Mouse (Mus musculus) lung, adult 18-20 months (tissue): ENCODE results near the gene Tgfbr3.

Experiments used
- DNase-seq, 2 experiments: peaks; one replicate each; pipeline ENCODE4 v3.0.0; 2022; ENCODE audit warnings: mixed read lengths in 2 of 2

Tgfbr3 gene

GRCm38 (mm10) chr5:107167373-107167772 is 122.1 kb downstream of the Tgfbr3 start:
- DNase-seq = no peak

- peak; percentile 67 to 85 for DNase-seq
These were observed 122.6 kb downstream of the Tgfbr3 start for GRCm38 (mm10) chr5:107166659-107167370.

GRCm38 (mm10) chr5:107165734-107166133 is 123.7 kb downstream of the Tgfbr3 start:
- no peak for DNase-seq

GRCm38 (mm10) chr5:107165271-107165670 is 124.2 kb downstream of the Tgfbr3 start:
- DNase-seq = no peak

- DNase-seq = no peak
These were observed 124.6 kb downstream of the Tgfbr3 start for GRCm38 (mm10) chr5:107164856-107165255.

GRCm38 (mm10) chr5:107164146-107164545 is 125.3 kb downstream of the Tgfbr3 start:
- DNase-seq = no peak

DNA sequence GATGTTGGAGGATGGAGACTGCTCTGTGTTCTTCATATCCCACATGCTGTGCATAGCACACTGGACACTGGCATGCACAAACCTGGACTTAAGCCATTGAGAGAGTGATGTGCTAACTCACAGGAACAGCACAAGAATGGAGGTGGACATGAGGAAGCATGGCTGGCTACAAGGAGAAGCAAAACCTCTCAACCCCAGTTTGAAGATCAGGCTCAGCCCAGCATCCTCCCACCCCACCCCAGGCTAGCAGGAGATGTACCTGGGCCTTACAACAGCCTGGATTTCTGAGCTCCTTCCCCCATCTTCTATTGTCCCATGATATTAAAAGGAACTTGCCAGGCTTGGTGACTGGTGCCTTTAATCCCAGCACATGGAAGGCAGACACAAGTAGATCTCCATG is 126.1 kb downstream of the Tgfbr3 start:
- no peak for DNase-seq

DNA sequence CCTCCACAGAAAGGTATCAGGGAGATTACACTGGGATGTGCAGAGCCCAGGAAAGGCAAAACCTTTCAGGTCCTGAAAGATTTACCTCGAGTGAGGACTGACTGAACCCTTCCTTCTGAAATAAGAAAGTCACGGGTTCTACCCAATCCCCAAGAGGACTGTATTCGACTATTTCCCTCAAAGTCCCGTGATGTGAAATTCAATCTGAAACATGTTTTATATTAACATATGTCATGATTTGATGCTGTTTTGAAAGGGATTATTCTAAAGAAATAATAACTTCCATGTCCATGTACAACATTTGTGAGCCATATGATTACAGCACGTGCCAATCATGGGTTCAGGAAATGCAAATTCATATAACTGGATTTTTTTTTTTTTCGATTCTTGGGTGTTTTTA is 126.6 kb downstream of the Tgfbr3 start:
- no peak for DNase-seq

DNA sequence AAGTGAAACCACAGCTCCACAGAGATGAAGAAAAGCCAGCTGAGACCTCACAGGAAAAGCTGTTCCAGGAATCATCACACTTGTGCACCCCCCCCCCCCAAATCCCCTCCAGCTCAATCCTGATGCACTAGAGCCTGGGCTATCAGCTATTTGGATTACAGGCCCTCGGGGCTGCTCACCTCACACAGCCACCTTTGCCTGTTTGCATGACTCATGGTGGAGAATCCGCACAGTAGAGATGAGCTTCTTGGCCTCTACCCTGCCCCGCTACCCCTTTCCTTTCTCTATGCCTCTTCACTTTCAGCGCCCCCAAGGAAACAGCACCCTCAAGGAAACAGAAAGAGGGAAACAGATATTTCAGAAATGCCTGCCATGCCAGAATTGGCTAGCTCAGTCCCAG is 127.1 kb downstream of the Tgfbr3 start:
- DNase-seq = no peak

DNA sequence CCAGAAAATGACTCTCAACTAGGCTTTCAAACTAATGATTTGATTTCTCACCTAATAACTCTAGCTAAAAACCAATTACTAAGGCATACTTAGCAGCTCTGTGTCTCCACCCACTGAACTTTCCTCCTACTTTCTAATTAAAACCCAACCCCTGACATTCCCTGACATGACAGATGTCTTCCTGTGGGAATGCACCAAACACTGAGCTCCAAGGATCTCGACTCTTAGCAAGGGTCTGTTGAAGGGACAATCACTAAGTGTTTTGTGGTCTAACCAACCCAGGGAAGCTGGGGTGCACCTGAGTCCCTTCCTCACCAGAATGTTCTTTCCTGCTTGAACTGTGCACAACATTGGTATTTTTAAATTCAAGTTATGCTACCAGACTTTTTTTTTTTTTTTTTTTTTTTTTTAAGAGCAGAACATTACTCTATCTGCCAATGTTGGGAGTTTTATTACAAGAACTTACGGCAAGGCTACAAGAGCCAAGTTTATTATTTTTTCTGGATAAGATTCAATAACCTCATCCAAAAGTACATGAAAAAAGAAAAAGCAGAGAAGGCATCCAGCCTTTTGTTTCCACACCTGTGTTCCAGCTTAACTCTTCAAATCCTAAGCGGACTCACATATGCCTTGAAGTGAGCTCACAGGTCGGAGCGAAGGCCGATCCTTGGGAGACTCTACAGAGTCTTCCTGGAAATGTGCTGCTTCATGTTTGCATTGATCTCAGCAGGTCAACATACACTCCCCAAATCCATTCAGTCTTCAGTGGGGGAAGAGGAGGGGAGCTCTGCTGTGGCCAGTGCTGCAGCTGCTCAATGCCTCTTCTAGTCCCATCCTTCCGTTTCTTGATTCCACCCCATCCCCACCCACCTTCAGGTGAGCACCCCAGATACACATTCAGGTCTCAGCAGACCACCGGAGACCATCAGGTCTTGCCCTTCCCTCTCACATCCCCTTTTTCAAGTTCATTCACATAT is 129.2 kb downstream of the Tgfbr3 start:
- no peak for DNase-seq

DNA sequence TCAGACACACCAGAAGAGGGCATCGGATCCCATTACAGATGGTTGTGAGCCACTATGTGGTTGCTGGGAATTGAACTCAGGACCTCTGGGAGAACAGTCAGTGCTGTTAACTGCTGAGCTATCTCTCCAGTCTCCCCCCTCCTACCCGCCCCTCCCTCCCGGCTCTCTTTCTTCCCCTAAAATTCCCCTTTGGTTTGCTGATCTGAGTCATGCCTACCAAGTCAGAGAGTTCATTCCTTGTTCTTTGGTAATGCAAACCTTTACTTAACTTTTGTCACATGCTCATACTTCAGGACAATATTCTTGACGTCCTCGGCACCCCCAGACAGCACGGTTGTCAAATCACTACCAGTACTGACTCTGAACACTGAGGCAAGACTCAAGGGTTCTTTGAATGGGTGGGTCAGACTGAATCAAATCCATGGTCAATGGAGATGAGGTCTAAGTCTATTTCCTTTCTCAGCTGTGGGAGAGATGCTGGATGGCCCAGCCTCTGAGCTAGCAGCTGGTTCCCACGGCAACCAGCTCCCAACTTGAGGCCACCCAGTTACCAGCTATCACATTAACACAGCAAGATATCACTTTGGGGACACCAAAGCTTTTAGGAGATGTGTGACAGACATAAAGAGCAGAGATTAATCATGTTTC is 130.8 kb downstream of the Tgfbr3 start:
- no peak for DNase-seq

DNA sequence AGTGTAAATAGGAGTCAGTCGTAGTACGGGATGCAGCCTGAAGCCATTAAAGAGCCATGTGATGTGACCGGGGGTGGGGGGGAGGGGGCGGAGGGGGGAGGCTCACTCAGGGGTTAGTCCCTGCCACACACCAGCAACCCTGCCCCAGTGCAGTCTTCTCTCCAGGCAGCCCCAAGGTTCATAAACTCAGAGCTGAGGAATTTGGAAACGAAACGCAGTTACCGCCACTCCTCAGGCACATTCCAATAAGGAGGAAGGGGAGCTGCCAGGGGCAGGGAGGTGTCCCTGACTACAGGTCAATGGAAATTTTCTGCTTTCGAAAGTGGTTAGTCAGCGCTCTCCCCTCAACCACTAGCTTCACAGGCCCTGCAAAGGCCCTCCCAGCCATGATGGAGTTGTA is 132.0 kb downstream of the Tgfbr3 start:
- peak in 1 of 2 experiments; percentile 39 for DNase-seq

- DNase-seq = no peak
These were observed 133.3 kb downstream of the Tgfbr3 start for GRCm38 (mm10) chr5:107156096-107156495.

GRCm38 (mm10) chr5:107152989-107153388 is 136.4 kb downstream of the Tgfbr3 start:
- no peak for DNase-seq

- DNase-seq = no peak
These were observed 138.1 kb downstream of the Tgfbr3 start for GRCm38 (mm10) chr5:107151320-107151719.

- DNase-seq = peak in 1 of 2 experiments; percentile 21
These were observed 138.7 kb downstream of the Tgfbr3 start for GRCm38 (mm10) chr5:107150555-107151312.

GRCm38 (mm10) chr5:107147951-107148766 is 141.3 kb downstream of the Tgfbr3 start:
- DNase-seq = peak; percentile 53 to 67

DNA sequence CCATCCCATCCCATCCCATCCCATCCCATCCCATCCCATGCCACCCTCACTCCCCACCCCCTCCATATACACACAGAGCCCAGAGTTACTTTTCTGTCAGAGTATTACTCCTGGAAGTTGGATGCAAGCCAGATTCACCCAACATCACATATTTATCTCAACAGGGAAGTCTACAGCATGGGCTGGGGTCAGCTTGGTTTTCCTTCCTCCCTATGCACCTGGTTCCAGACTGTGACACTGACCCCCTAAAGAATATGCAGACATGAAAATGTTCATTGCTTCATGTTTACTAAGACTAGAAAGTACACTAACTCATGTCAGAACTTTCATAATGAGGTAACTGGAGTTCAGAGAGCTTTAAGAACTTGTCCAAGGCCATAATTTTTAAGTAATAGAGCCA is 142.0 kb downstream of the Tgfbr3 start:
- DNase-seq = no peak

DNA sequence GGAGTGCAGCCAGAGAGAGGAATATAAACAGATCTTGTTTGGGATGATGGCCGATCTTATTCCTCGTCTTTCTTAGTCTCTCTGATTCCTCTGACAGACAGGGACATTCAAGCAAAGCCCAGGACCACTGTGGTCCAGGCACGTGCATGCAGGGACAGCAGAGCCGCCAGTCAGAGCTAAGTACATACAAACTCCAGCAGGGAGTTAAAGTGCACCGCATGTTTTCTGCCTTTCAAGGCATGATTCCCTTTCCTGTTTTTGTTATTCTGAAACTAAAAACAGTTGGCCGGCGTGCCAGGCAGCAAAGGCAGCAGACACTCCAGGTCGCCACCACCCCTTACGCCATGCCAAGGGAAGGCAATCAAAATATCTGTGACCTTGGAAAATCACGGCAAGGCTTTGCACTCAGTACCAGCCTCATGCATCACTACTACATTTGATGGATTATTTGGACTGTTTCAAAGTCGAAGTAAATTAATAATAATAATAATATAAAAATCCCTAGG is 143.3 kb downstream of the Tgfbr3 start:
- DNase-seq = peak; percentile 29 to 60

DNA sequence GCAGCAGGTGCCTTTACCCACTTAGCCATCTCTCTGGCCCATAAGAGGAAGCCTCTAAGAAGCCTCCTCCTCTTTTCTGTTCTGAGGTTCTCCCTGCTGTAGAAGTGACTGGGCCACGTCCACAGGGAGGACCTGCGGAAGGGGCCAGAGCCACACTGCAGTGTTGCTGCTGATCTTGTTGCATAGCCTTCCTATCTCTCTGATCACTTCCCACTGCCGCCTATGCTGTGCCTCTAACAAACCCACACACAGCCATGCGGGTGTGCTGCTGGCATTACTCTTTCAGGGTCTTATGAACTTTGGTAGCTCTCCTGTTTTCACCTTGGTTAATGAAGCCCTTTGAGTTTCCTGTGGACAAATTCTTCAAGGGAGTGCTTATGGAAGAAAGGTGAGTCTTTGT is 144.3 kb downstream of the Tgfbr3 start:
- DNase-seq = no peak

DNA sequence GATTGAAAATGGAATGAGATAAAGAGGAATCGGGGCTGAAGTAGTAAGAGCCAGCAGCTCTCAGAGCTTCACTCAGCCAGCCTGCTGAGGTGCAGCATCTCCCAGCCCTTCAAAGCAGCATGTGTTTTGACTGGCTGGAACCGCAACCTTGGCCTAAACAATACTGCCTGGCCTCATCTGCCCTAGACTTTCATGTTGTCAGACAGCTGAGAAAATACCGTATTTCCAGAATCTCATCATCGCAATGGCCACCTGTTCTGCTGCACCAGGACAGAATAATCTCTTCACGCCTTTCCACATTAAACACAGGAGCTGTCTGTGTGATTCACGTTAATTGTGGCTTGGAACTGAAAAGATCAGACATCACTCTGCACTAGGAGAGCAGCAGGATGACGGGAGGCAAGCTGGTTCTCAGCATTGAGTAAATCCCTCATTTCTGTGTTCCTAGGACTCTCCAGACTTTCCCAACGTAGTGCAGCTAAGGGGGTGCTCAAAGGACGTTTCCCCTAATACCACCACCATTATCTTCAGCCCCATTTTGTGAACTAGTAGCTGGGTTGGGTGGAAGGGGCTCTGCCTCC is 145.1 kb downstream of the Tgfbr3 start:
- DNase-seq = no peak
